Mouse (Mus musculus) midbrain, embryonic 14.5 days (tissue): ENCODE data around the gene Kcnj9. TPM values are rescaled to one million over a fixed set of nuclear protein-coding genes. Genes with fewer than 3 reads are reported as not detected.

Experiments
- ATAC-seq: fragments of 200-750 bp; cut with Nextera tagmentation; 2 replicates; pipeline ENCODE4 v1.8.0; 2017; ENCODE audit warnings: moderate number of reproducible peaks, moderate library complexity; ENCODE audit not compliant: low FRiP score, low TSS enrichment
- DNase-seq: peaks from one replicate; pipeline ENCODE4 v3.0.0-alpha.2; 2015
- H3K27ac ChIP-seq: fragments of 300-500 bp; sonication (generic); replicated peaks from 2 replicates; pipeline ENCODE4 v1.5.1; 2014; ENCODE audit warnings: mild to moderate bottlenecking, low read depth, low read length, moderate library complexity
- H3K27me3 ChIP-seq: fragments of 300-500 bp; sonication (generic); 2 replicates; pipeline ENCODE4 v1.6.1; 2014; ENCODE audit warnings: low read length, control low read depth, mixed read lengths; ENCODE audit not compliant: control insufficient read depth, insufficient read depth
- H3K36me3 ChIP-seq: fragments of 300-500 bp; sonication (generic); 2 replicates; pipeline ENCODE4 v1.6.1; 2014; ENCODE audit warnings: low read length, control low read depth; ENCODE audit not compliant: control insufficient read depth, insufficient read depth
- H3K4me1 ChIP-seq: fragments of 300-500 bp; sonication (generic); 2 replicates; pipeline ENCODE4 v1.6.1; 2014; ENCODE audit warnings: mild to moderate bottlenecking, antibody characterized with exemption, low read length, control low read depth; ENCODE audit not compliant: control insufficient read depth, insufficient read depth
- H3K4me2 ChIP-seq: fragments of 300-500 bp; sonication (generic); 2 replicates; pipeline ENCODE4 v1.6.1; 2014; ENCODE audit warnings: mild to moderate bottlenecking, low read length, moderate library complexity
- H3K4me3 ChIP-seq: fragments of 300-500 bp; sonication (generic); replicated peaks from 2 replicates; pipeline ENCODE4 v1.5.1; 2014; ENCODE audit warnings: low read depth, low read length
- H3K9ac ChIP-seq: fragments of 300-500 bp; sonication (generic); replicated peaks from 2 replicates; pipeline ENCODE4 v1.6.1; 2014; ENCODE audit warnings: mild to moderate bottlenecking, low read length, moderate library complexity
- H3K9me3 ChIP-seq: fragments of 300-500 bp; sonication (generic); 2 replicates; pipeline ENCODE4 v1.6.1; 2016; ENCODE audit warnings: low read length, control low read depth, mixed read lengths; ENCODE audit not compliant: control insufficient read depth
- WGBS: fragments of 180-500 bp; shearing (Covaris S2); extraction: QIAGEN DNeasy Blood & Tissue Kit; methylation state at CpG from one replicate; pipeline ENCODE4 v1.1.7; 2014; 5-methylcytosine and 5-hydroxymethylcytosine counted together
- polyA plus RNA-seq: library from polyadenylated mRNA; unstranded; fragments of >200 nt; fragmentation: Nextera tagmentation; extraction: Ambion mirVana; gene quantifications from 2 replicates; pipeline ENCODE4 v1.2.1, GENCODE M21; 2014

Gene Kcnj9
- polyA plus RNA-seq, 1 experiment from 2014 or later: 3.0 TPM

- ATAC-seq: no peak
- Histone ChIP-seq H3K4me1 (peaks cover 37% of the 10 kb centered on the region), H3K9ac (peak overlapping the region; percentile 59), H3K27me3 (no peaks in the 10 kb centered on the region), H3K27ac (0 out of 2 replicates have a peak overlapping the region, but pooled peaks have one; percentile 8), H3K4me3 (peak overlapping the region; percentile 59), H3K4me2 (peak overlapping the region; percentile 76), H3K36me3 (peaks cover 5% of the 10 kb centered on the region; the same call in 1 of the 2 replicates), H3K9me3 (no peaks in the 10 kb centered on the region)
- no peak for DNase-seq
- 8% methylated on average over 16 of the region's 16 CpGs for WGBS
These were observed 16.2 kb downstream of the Kcnj9 start for GRCm38 (mm10) chr1:172312768-172313561.

- no peaks in the 10 kb centered on the region for H3K27me3 ChIP-seq
- H3K4me3 ChIP-seq: peak overlapping the region; percentile 59
- peak; percentile 86 for DNase-seq
- peak overlapping the region; percentile 59 for H3K9ac ChIP-seq
- H3K36me3 ChIP-seq: no peaks in the 10 kb centered on the region
- peak overlapping the region; percentile 66; the same call in 1 of the 2 replicates for H3K27ac ChIP-seq
- under 1% methylated on average over 49 of the region's 55 CpGs for WGBS
- peak; percentile 65 for ATAC-seq
- peak overlapping the region; percentile 76 for H3K4me2 ChIP-seq
- no peaks in the 10 kb centered on the region for H3K9me3 ChIP-seq
- H3K4me1 ChIP-seq: peaks cover 32% of the 10 kb centered on the region
These were observed 17.0 kb downstream of the Kcnj9 start for GRCm38 (mm10) chr1:172311921-172312767.

- Histone ChIP-seq H3K4me2 (peak overlapping the region; percentile 76), H3K36me3 (no peaks in the 10 kb centered on the region), H3K27me3 (no peaks in the 10 kb centered on the region), H3K9me3 (no peaks in the 10 kb centered on the region), H3K27ac (0 out of 2 replicates have a peak overlapping the region, but pooled peaks have one; percentile 66), H3K9ac (no peak overlapping the region; the same call in 1 of the 2 replicates), H3K4me3 (peak overlapping the region; percentile 59), H3K4me1 (peaks cover 32% of the 10 kb centered on the region)
- DNase-seq (peak; percentile 59), ATAC-seq (no peak)
- 12% methylated on average over 23 of the region's 23 CpGs for WGBS
These were observed 17.7 kb downstream of the Kcnj9 start for GRCm38 (mm10) chr1:172311248-172311906.

GRCm38 (mm10) chr1:172309699-172310398, 19.3 kb downstream of the Kcnj9 start:
- DNase-seq: peak; percentile 97
- peak overlapping the region; percentile 63 for H3K4me2 ChIP-seq
- H3K27ac ChIP-seq: peak overlapping the region; percentile 70
- H3K36me3 ChIP-seq: no peaks in the 10 kb centered on the region
- peaks cover 32% of the 10 kb centered on the region for H3K4me1 ChIP-seq
- H3K27me3 ChIP-seq: no peaks in the 10 kb centered on the region
- H3K9me3 ChIP-seq: no peaks in the 10 kb centered on the region
- no peak overlapping the region; the same call in 1 of the 2 replicates for H3K9ac ChIP-seq
- peak; percentile 77 for ATAC-seq
- 2% methylated on average over 14 of the region's 14 CpGs for WGBS
- peak overlapping the region; percentile 27 for H3K4me3 ChIP-seq

GRCm38 (mm10) chr1:172308409-172308808, 20.7 kb downstream of the Kcnj9 start:
- 90% methylated on average over 1 of the region's 1 CpGs for WGBS
- Histone ChIP-seq H3K27me3 (no peaks in the 10 kb centered on the region), H3K4me1 (peaks cover 23% of the 10 kb centered on the region), H3K4me2 (no peak overlapping the region), H3K36me3 (no peaks in the 10 kb centered on the region), H3K9me3 (no peaks in the 10 kb centered on the region), H3K27ac (no peak overlapping the region), H3K4me3 (no peak overlapping the region), H3K9ac (no peak overlapping the region)
- ATAC-seq: no peak
- DNase-seq: no peak

- DNase-seq: no peak
- 67% methylated on average over 10 of the region's 10 CpGs for WGBS
These were observed 21.2 kb downstream of the Kcnj9 start for GRCm38 (mm10) chr1:172307936-172308335.

GRCm38 (mm10) chr1:172306885-172307284, 22.2 kb downstream of the Kcnj9 start:
- Histone ChIP-seq H3K27ac (no peak overlapping the region), H3K4me3 (no peak overlapping the region)

More at GRCm38 (mm10) chr1:172307936-172308335, 21.2 kb downstream of the Kcnj9 start:
- H3K9ac ChIP-seq: no peak overlapping the region
- H3K9me3 ChIP-seq: no peaks in the 10 kb centered on the region
- no peak for ATAC-seq
- H3K36me3 ChIP-seq: no peaks in the 10 kb centered on the region
- no peaks in the 10 kb centered on the region for H3K27me3 ChIP-seq
- no peak overlapping the region for H3K4me3 ChIP-seq
- H3K4me1 ChIP-seq: peaks cover 19% of the 10 kb centered on the region
- H3K27ac ChIP-seq: no peak overlapping the region
- H3K4me2 ChIP-seq: no peak overlapping the region

GRCm38 (mm10) chr1:172306196-172306595, 22.9 kb downstream of the Kcnj9 start:
- ATAC-seq (no peak), DNase-seq (no peak)
- no peak overlapping the region for H3K9ac ChIP-seq
- H3K27me3 ChIP-seq: no peaks in the 10 kb centered on the region
- no peak overlapping the region for H3K4me3 ChIP-seq
- H3K36me3 ChIP-seq: no peaks in the 10 kb centered on the region
- no peak overlapping the region for H3K27ac ChIP-seq
- no peaks in the 10 kb centered on the region for H3K9me3 ChIP-seq
- peaks cover 20% of the 10 kb centered on the region for H3K4me1 ChIP-seq
- 93% methylated on average over 4 of the region's 4 CpGs for WGBS
- H3K4me2 ChIP-seq: no peak overlapping the region

More at GRCm38 (mm10) chr1:172306885-172307284, 22.2 kb downstream of the Kcnj9 start:
- Histone ChIP-seq H3K9me3 (no peaks in the 10 kb centered on the region), H3K4me2 (no peak overlapping the region), H3K36me3 (no peaks in the 10 kb centered on the region), H3K27me3 (no peaks in the 10 kb centered on the region), H3K4me1 (peaks cover 22% of the 10 kb centered on the region), H3K9ac (no peak overlapping the region)
- no peak for DNase-seq
- 77% methylated on average over 6 of the region's 6 CpGs for WGBS
- ATAC-seq: no peak
